Mouse (Mus musculus) ES-E14 (cell line): Measurements from ENCODE around the gene Tomm22. TPM values are rescaled to one million over a fixed set of nuclear protein-coding genes. Genes with fewer than 3 reads are reported as not detected.

Source experiments
- DNase-seq: peaks from one replicate; pipeline ENCODE4 v3.0.0-alpha.2; 2013; ENCODE audit warnings: low read depth, low spot score
- H3K27ac ChIP-seq: 2 replicates; pipeline ENCODE4 v1.5.1; 2012; ENCODE audit warnings: low read depth, mild to moderate bottlenecking, low read length, moderate library complexity, mixed read lengths; ENCODE audit not compliant: poor library complexity, insufficient read depth, severe bottlenecking
- H3K36me3 ChIP-seq: 2 replicates; pipeline ENCODE4 v1.6.1; 2012; ENCODE audit warnings: mild to moderate bottlenecking, low read length, moderate library complexity, mixed read lengths; ENCODE audit not compliant: control insufficient read depth, poor library complexity, insufficient read depth, severe bottlenecking
- H3K4me1 ChIP-seq, 2 experiments: fragments of 150-350 bp in 1 of 2; sonication (generic) in 1 of 2; 2 replicates each; pipeline ENCODE4 v1.6.1; 2012; ENCODE audit warnings: low read length in 2 of 2, mild to moderate bottlenecking in 1 of 2, mixed read lengths in 1 of 2; ENCODE audit not compliant: control insufficient read depth in 2 of 2, insufficient read depth in 2 of 2, poor library complexity in 1 of 2
- H3K4me3 ChIP-seq, 2 experiments: fragments of 150-350 bp in 1 of 2; sonication (generic) in 1 of 2; 2 replicates each; pipeline ENCODE4 v1.5.1; 2012; ENCODE audit warnings: low read length in 2 of 2, low read depth in 1 of 2, mild to moderate bottlenecking in 1 of 2, mixed read lengths in 1 of 2; ENCODE audit not compliant: insufficient read depth in 1 of 2, poor library complexity in 1 of 2, severe bottlenecking in 1 of 2
- H3K9ac ChIP-seq: 2 replicates; pipeline ENCODE4 v1.6.1; 2012; ENCODE audit warnings: low read depth, mild to moderate bottlenecking, low read length, mixed read lengths; ENCODE audit not compliant: poor library complexity, insufficient read depth, severe bottlenecking
- H3K9me3 ChIP-seq: fragments of 150-350 bp; sonication (generic); 2 replicates; pipeline ENCODE4 v1.6.1; 2012; ENCODE audit warnings: low read depth, mild to moderate bottlenecking, low read length; ENCODE audit not compliant: control insufficient read depth, insufficient read depth
- CHD2 ChIP-seq: IDR thresholded peaks from 2 replicates; pipeline ENCODE4 v1.6.1; 2014; ENCODE audit warnings: mild to moderate bottlenecking, low read depth, low read length, inconsistent platforms
- HCFC1 ChIP-seq: IDR thresholded peaks from 2 replicates; pipeline ENCODE4 v1.6.1; 2012; ENCODE audit warnings: low read length, inconsistent platforms, borderline replicate concordance; ENCODE audit not compliant: insufficient read depth
- MAFK ChIP-seq: IDR thresholded peaks from 2 replicates; pipeline ENCODE4 v1.6.1; 2014; ENCODE audit warnings: mild to moderate bottlenecking, low read depth, low read length, inconsistent platforms; ENCODE audit not compliant: insufficient read depth
- ZC3H11A ChIP-seq: IDR thresholded peaks from 2 replicates; pipeline ENCODE4 v1.6.1; 2012; ENCODE audit warnings: low read depth, mild to moderate bottlenecking, inconsistent platforms, low read length, borderline replicate concordance
- ZNF384 ChIP-seq: IDR thresholded peaks from 2 replicates; pipeline ENCODE4 v1.6.1; 2012; ENCODE audit warnings: low read depth, low read length, inconsistent platforms
- in situ Hi-C, 2 experiments: fragments of 600-800 bp; cut with MboI; formaldehyde crosslinking; loops; one replicate each; pipeline ENCODE4 v1.15.1; 2025; ENCODE audit warnings: low sequenced_read_pairs in 2 of 2, inconsistent platforms in 1 of 2; ENCODE audit not compliant: unreplicated experiment in 2 of 2
- total RNA-seq: library from RNA; depleted of rRNA; stranded (reverse); fragments of 300-350 nt; gene quantifications from 2 replicates; pipeline ENCODE4 v1.2.3, GENCODE M21; 2012

Tomm22 gene
- total RNA-seq, 1 experiment, result 182 TPM

- Histone ChIP-seq H3K9ac (no peak overlapping the region), H3K4me3 (no peak overlapping the region), H3K27ac (no peak overlapping the region), H3K36me3 (no peaks in the 10 kb centered on the region; the same call in 1 of the 2 replicates), H3K4me1 (peaks cover 2 to 16% of the 10 kb centered on the region in 2 experiments; a peak in 2 of 4 replicates), H3K9me3 (no peaks in the 10 kb centered on the region)
- no peak for TF ChIP-seq HCFC1
- TF ChIP-seq ZC3H11A, result no peak
- no peak for TF ChIP-seq MAFK
- TF ChIP-seq CHD2, result no peak
- TF ChIP-seq ZNF384, result no peak
- no peak for DNase-seq
- in situ Hi-C loops, result no loop called here
These were observed 12.5 kb downstream of the Tomm22 start for GRCm38 (mm10) chr15:79683146-79683545.

GRCm38 (mm10) chr15:79683707-79684465, 13.2 kb downstream of the Tomm22 start:
- H3K36me3 ChIP-seq, result no peaks in the 10 kb centered on the region; the same call in 1 of the 2 replicates
- no peak overlapping the region for H3K27ac ChIP-seq
- no peak for TF ChIP-seq HCFC1
- TF ChIP-seq ZNF384, result no peak
- no peak for TF ChIP-seq MAFK
- no peak for TF ChIP-seq ZC3H11A
- no peak for TF ChIP-seq CHD2
- H3K4me3 ChIP-seq, result no peak overlapping the region
- in situ Hi-C loops, result no loop called here
- H3K4me1 ChIP-seq, result peaks cover 3 to 16% of the 10 kb centered on the region in 2 experiments; a peak in 2 of 4 replicates
- H3K9ac ChIP-seq, result no peak overlapping the region; the same call in 1 of the 2 replicates
- H3K9me3 ChIP-seq, result no peaks in the 10 kb centered on the region
- no peak for DNase-seq

GRCm38 (mm10) chr15:79684616-79685015, 14.0 kb downstream of the Tomm22 start:
- DNase-seq, result no peak
- no peak for TF ChIP-seq HCFC1
- TF ChIP-seq CHD2, result no peak
- no peak for TF ChIP-seq ZC3H11A
- no peak for TF ChIP-seq MAFK
- no peak for TF ChIP-seq ZNF384
- Histone ChIP-seq H3K4me1 (peaks cover 3 to 16% of the 10 kb centered on the region in 2 experiments; a peak in 2 of 4 replicates), H3K4me3 (no peak overlapping the region), H3K27ac (no peak overlapping the region), H3K9ac (no peak overlapping the region), H3K36me3 (no peaks in the 10 kb centered on the region), H3K9me3 (no peaks in the 10 kb centered on the region)
- in situ Hi-C loops, result no loop called here

- in situ Hi-C loops, result no loop called here
- H3K4me1 ChIP-seq, result peaks cover 3 to 16% of the 10 kb centered on the region in 2 experiments; a peak in 2 of 4 replicates
- no peak for DNase-seq
- H3K27ac ChIP-seq, result no peak overlapping the region
- no peaks in the 10 kb centered on the region for H3K36me3 ChIP-seq
- H3K9ac ChIP-seq, result no peak overlapping the region
- H3K9me3 ChIP-seq, result no peaks in the 10 kb centered on the region
- H3K4me3 ChIP-seq, result no peak overlapping the region
- TF ChIP-seq HCFC1 (no peak), ZNF384 (no peak), MAFK (no peak), ZC3H11A (no peak), CHD2 (no peak)
These were observed 14.5 kb downstream of the Tomm22 start for GRCm38 (mm10) chr15:79685141-79685641.
